Mouse (Mus musculus) telencephalon, adult 2 months (tissue): ENCODE measurements at regions not wholly inside any gene's neighbourhood (a gene's known extent, or its start where the extent isn't known, plus 50 kb on each side); places are given as distances from the start of the nearest gene placed in this dataset.

ENCODE experiments used
- DNase-seq: peaks from one replicate; pipeline ENCODE4 v3.0.0-alpha.2; 2011; ENCODE audit warnings: low read depth, low spot score

DNA sequence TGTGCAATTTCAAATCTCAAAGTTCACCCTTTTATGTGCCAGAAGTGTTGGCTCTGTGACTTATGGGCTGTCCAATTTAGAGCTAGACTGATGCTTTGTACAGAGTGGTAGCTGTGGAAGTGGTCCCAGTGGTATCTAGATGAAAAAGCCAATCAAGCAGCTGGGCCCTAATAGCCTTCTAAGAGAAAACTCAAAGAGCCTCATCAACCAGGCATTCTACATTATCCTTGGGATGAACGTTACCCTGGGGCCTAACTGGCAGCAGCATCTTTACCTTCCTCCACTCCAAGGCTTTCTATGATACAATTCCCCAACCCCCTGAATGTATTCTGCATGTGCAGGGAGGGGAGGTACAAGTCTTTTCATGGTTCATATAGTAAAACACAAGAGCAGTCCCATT lies 140.4 kb downstream of the Gm11146 start:
- DNase-seq: no peak

- no peak for DNase-seq
Measured at GRCm38 (mm10) chr16:77459651-77460050, 142.2 kb downstream of the Gm11146 start.

DNA sequence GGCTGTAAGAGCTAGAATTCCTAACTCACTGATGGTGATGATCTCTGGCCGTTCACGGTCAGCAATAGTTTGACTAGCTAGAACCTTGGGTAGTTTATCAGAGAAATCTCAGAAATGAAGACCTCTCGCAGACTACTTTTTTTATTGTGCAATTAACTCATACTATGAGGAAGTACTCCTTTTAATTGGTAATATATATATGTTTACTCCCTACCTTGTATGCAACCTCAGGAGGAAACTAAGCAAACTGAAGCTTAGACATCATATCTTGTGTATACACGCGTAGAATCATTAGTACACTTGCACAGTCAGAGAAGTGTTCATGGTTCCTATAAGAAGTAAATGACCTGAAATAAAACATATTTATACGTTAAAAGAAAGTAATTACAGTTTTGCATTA lies 157.2 kb downstream of the Gm11146 start:
- no peak for DNase-seq

- DNase-seq: peak; percentile 76
Measured at GRCm38 (mm10) chr16:77444006-77444405, 157.9 kb downstream of the Gm11146 start.

GRCm38 (mm10) chr16:77443318-77443717 lies 158.6 kb downstream of the Gm11146 start:
- no peak for DNase-seq

DNA sequence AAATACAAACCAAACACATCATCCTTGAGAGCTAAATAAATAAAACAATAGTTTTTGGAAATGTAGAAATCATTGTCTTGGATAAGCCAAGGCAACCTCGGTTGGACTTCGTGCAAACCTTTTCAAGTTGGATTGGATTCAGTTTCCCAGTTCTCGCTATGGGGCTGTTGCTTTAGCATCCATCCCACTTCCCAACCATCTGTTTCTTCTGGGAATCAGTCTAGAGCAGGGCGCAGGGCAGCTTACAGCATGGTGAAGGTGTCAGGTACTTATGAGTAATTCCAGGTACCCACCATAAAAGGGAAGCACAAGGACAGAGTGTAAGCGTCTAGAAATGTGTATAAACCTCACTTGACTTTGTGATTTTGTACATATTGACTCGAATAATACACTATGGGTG lies 159.0 kb downstream of the Gm11146 start:
- DNase-seq: no peak

GRCm38 (mm10) chr16:77431345-77431744 lies 170.5 kb downstream of the Gm11146 start:
- no peak for DNase-seq

- DNase-seq: no peak
Measured at GRCm38 (mm10) chr16:77422385-77423363, 179.2 kb downstream of the Gm11146 start.

DNA sequence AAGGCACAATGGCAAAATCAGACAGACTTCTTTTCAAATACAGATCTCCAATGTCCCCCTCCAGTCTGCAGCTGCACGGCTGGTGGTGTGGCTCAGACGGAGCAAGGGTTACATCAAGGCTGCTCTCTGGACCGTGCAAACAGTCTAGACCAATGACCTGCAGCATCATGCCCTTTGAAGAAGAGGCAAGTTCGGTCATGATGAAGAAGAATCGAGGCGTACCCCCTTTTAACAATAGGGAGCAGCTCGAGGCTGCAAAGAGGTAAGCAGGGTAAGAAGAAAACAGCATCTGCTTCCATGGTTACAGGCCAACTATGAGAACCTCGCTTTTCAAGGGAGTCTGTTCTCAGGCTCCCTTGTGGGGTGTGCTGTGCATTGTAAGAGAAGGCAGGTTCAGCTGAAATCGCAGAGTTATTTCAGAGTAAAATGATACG lies 180.3 kb downstream of the Gm11146 start:
- DNase-seq: peak; percentile 64

GRCm38 (mm10) chr16:77421001-77421400 lies 180.9 kb downstream of the Gm11146 start:
- no peak for DNase-seq

DNA sequence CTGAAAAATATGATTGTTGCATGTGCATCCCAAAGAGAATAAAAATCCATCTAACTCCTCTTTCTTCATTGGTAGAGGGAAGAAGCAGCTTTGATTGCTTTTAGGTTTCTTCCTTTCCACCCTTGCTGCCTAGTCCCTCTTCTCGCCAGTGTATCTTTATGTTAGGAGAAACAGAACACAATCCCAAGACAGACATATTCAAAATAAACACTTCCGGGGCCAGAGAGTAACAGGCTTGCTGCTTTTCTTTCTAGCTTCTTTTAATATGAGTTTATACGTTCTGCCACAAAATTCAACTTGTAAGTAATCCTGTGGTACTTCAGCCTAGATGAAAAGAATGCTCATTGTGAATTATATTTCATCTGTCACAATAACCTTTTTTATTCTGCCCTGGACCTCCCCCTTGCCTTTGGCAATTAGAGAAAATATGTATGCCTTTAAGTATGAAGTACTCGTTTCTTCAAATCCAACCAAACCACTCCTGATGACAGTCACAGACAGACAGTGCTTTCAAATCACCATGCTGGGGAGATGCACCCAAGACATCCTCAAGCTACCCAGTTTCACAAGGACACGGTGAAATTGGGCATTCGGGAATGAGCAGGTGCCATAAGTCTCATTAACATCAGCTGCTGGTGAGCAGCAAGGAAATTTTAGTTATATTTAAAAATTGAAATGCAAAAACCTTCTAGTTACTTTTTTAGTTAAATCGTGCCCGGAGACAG lies 181.6 kb downstream of the Gm11146 start:
- DNase-seq: no peak

GRCm38 (mm10) chr16:77419116-77419735 lies 182.7 kb downstream of the Gm11146 start:
- DNase-seq: no peak

DNA sequence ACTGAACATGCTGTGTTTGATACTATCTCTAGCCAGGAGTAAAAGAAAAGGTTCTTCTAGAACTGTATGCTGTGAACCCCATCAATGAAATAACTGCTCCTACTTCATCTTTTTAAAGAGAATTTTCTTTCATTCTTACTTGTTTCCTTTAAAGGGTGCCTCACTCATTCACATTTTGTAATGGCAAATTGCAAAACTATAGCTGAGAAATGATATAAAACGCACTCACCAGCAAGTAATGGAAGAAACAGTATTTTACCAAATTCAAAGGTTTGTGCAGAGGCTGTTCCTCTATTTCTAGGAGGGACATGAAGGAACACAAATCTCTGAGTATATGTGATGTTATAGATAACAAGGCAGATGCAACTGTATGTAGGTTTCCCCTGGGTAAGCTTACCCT lies 183.4 kb downstream of the Gm11146 start:
- DNase-seq: no peak

- DNase-seq: peak; percentile 77
Measured at GRCm38 (mm10) chr16:77417791-77418190, 184.1 kb downstream of the Gm11146 start.

GRCm38 (mm10) chr16:77414562-77414961 lies 187.3 kb downstream of the Gm11146 start:
- no peak for DNase-seq

DNA sequence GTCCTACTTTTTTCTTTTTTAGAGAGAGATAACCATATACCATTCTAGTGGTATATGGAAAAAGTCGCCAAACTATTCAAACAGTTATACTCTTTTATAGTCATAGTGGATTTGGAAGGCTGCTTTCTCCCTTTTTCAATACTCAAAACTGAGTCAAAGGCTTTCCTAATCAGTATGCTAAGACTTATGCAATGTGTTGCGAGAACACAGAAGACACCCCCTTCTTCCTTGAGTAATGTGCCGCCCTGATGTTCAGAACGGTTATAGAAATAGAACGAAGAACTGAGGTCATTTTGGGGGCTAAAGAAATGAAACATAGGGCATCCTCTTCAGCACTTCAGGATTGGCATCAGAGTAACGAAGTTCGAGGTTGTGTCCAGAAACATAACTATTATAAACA lies 192.7 kb downstream of the Gm11146 start:
- DNase-seq: no peak

DNA sequence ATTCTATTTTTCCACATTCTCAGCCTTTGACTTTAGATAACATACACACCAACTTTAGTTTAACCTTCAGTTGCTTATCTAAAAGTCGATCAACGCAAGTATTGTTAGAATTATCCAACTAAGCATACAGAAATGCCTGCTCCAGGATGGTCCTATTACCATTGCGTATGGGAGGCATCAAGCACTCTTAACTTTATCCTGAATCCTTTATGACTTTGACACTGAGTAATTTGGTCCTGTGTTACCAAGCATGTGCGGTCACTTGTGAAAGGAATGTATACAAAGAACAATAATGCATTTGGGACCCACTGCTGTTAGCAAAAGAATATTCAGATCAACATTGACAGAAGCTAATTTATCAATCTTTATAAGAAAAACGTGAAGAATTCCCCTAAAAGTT lies 194.9 kb downstream of the Gm11146 start:
- no peak for DNase-seq

DNA sequence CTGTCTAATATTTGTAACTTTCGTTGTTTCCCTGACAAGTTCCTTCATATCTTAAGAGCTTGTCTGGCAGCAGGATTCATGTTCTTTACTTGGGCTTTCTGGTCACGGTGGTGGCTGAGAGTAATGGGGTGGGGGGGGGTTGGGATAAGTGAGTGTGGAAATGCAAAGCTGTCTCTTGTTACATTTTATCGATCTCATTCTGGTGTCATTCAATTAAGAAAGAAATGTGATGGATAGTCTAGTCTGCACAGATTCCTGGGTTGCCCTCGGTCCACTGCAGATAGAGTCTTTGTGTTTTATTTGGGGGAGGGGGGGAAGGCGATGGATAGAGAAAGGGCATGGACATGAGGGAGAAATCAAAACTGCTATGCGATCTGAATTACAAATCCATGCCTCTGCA lies 196.0 kb downstream of the Gm11146 start:
- no peak for DNase-seq

- no peak for DNase-seq
Measured at GRCm38 (mm10) chr16:77405181-77405818, 196.6 kb downstream of the Gm11146 start.

- DNase-seq: no peak
Measured at GRCm38 (mm10) chr16:77402711-77403280, 199.1 kb downstream of the Gm11146 start.

- DNase-seq: no peak
Measured at GRCm38 (mm10) chr16:77401185-77401943, 200.5 kb downstream of the Gm11146 start.
